Mouse (Mus musculus) frontal cortex, adult (tissue): ENCODE measurements around the gene Clec14a.
"Not testable (repeated sequence)": the region's sequence is repeated elsewhere in the genome, so short reads cannot be mapped to it uniquely, and the experiment has no call there.

Experiments
- ATAC-seq: cut with Nextera tagmentation; 2 replicates; pipeline ENCODE4 v1.9.2; 2017; ENCODE audit warnings: mild to moderate bottlenecking, moderate library complexity, mixed read lengths; ENCODE audit not compliant: low TSS enrichment

The Clec14a gene

GRCm38 (mm10) chr12:58268563-58269501 is at the start of gene Clec14a:
TSS of gene Clec14a (minus strand) at chr12:58269290.
- peak; percentile 86 for ATAC-seq

DNA sequence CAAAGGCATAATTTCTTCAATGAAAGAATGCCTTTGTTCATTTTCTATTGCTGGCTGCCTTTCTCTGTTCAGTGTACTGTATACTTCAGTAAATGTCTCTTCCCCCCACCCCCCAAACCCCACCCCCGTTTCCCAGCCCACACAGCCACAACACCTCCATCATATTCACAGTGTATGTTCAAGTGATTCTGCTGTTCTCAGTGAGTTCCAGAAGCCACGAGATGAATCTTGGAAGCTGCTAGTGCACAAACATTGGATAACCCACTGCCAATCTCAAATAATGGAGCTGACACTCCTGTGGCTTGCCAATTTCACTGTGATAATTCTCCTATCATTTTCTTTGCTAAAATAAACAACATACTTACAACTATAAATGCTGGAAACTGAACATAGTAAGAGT is 38.7 kb upstream of the Clec14a start:
- ATAC-seq: no peak

- not testable (repeated sequence) for ATAC-seq
Observed at GRCm38 (mm10) chr12:58306402-58306801, 37.3 kb upstream of the Clec14a start.

GRCm38 (mm10) chr12:58305567-58305966 is 36.5 kb upstream of the Clec14a start:
- ATAC-seq: no peak

GRCm38 (mm10) chr12:58296980-58297379 is 27.9 kb upstream of the Clec14a start:
- ATAC-seq: no peak

DNA sequence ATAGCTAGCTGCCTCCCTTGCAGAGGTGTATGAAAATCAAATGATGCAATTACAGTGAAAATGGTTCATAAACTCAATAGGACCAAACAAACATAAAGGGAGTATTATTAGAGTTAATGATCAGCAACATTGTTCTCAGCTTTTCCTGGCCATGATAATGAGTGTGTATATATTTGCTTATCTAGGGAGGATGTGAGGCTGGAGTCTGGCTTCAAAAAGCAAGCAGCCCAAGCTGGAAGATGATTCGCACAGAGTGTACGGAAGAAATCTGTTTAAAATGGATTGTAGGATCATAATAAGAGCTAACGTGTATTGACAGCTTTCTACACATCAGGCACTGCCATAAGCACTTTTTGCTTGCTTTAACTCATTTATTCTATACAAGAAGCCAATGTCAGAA is 16.8 kb upstream of the Clec14a start:
- ATAC-seq: no peak

DNA sequence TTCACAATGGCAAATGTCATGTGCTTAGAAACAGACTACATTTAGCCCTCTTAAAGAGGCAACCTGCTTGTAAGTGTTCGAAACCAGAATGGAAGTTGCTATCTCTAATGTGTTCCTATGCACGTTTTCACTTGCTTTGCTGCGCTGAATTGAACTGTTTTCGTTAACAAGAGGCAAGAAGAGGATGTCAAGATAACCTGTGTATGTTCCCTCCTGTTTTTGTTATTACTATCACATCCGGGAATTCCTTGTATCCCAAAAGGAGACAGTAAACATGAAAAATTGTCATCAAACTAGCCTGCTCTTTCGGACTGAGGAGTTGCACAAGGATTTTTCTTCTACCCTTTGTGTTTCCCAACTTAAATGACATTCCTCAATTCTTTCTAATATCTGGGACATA is 1.4 kb upstream of the Clec14a start:
- ATAC-seq: no peak

DNA sequence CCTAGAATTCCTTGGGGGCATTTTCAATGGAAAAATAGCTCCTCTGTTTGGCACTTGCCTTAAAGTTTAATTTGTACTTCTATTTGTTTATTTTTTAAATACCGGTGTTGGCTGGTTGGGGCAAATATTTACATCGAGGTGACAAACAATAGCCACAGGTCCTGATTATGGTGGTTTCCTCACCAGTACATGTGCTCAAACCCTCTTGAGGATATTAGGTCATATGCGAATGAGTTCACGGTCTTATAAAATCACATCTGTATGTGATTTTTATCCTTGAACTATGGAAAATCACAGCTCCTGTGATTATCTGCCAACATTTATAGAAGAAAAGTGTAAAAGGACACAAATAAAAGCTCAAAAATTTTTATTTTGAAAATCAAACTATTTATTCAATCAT is 415 bp upstream of the Clec14a start:
- no peak for ATAC-seq

GRCm38 (mm10) chr12:58268186-58268562 is 916 bp downstream of the Clec14a start:
- peak; percentile 87 for ATAC-seq

GRCm38 (mm10) chr12:58267779-58268178 is 1.3 kb downstream of the Clec14a start:
- 0 out of 2 replicates have a peak, but pooled peaks have one; percentile 24 for ATAC-seq

GRCm38 (mm10) chr12:58251901-58252300 is 17.2 kb downstream of the Clec14a start:
- no peak for ATAC-seq

DNA sequence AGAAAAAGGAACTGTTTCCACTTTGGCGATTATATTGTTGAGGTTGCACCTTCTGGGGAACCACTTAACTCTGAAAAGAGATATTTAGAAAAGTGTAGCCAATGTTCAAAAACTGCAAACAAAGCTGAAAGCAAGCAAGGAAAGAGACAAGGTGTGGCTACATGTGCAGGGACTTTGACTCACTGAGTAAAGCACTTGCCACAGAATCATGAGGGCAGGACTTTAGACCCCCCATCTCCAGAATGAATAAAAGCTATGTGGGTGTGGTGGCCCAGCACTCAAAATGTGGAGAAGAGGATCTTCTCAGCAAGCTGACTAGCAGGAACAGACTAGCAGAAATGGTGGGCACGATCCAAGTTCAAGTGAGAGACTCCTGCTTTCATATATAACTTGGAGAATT is 36.6 kb downstream of the Clec14a start:
- no peak for ATAC-seq

GRCm38 (mm10) chr12:58225644-58226043 is 43.4 kb downstream of the Clec14a start:
- no peak for ATAC-seq

DNA sequence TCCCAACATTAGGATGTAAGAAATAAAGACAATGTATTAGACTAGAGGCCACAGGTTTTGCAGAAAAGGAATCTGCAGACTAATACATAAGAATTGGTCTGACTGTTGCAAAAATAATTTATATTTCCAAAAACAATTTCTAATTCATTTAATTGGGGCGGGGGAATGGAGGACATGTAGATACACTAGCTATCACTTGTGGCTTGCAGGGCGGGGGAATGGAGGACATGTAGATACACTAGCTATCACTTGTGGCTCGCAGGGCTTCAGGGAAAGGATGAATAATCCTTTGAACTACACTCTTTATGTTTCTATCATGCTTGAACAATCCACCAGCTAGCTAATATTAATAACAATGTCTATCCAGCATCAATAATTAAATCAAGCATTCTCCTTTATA is 50.0 kb downstream of the Clec14a start:
- no peak for ATAC-seq

- no peak for ATAC-seq
Observed at GRCm38 (mm10) chr12:58216218-58216617, 52.9 kb downstream of the Clec14a start.
